Mouse (Mus musculus) G1E (cell line): ENCODE data around the gene Lrrc26. TPM values are rescaled to one million over a fixed set of nuclear protein-coding genes. Genes with fewer than 3 reads are reported as not detected.
"Not testable (repeated sequence)": the region's sequence is repeated elsewhere in the genome, so short reads cannot be mapped to it uniquely, and the experiment has no call there.

Source experiments
- ATAC-seq: 2 replicates; pipeline ENCODE4 v1.8.0; 2016; ENCODE audit warnings: mild to moderate bottlenecking; ENCODE audit not compliant: insufficient number of reproducible peaks, poor library complexity, low FRiP score, severe bottlenecking; ENCODE audit errors: extremely low read depth
- DNase-seq: peaks from one replicate; pipeline ENCODE4 v3.0.0; 2012; ENCODE audit warnings: low spot score
- H3K27me3 ChIP-seq: 2 replicates; pipeline ENCODE4 v1.6.1; 2012; ENCODE audit warnings: mild to moderate bottlenecking, low read length, inconsistent platforms; ENCODE audit not compliant: insufficient read depth
- H3K36me3 ChIP-seq: replicated peaks from 2 replicates; pipeline ENCODE3; 2012; ENCODE audit warnings: mild to moderate bottlenecking, inconsistent platforms
- H3K4me1 ChIP-seq: 2 replicates; pipeline ENCODE4 v1.6.1; 2012; ENCODE audit warnings: low read depth, low read length, inconsistent platforms, mixed read lengths; ENCODE audit not compliant: insufficient read depth
- H3K4me3 ChIP-seq: 2 replicates; pipeline ENCODE4 v1.5.1; 2012; ENCODE audit warnings: low read depth, mild to moderate bottlenecking, inconsistent platforms, low read length, moderate library complexity, mixed read lengths
- H3K9me3 ChIP-seq: replicated peaks from 2 replicates; pipeline ENCODE4 v1.6.1; 2012; ENCODE audit warnings: inconsistent platforms
- CTCF ChIP-seq: IDR thresholded peaks from 2 replicates; pipeline ENCODE4 v1.5.1; 2012; ENCODE audit warnings: low read depth, low read length, inconsistent platforms, mixed read lengths
- GATA1 ChIP-seq: IDR thresholded peaks from 2 replicates; pipeline ENCODE4 v1.6.1; 2012; ENCODE audit warnings: borderline replicate concordance, low read length, inconsistent platforms, mixed read lengths
- GATA2 ChIP-seq: IDR thresholded peaks from 2 replicates; pipeline ENCODE4 v1.6.1; 2012; ENCODE audit warnings: low read depth, low read length, inconsistent platforms, borderline replicate concordance
- POLR2AphosphoS5 ChIP-seq: IDR thresholded peaks from 2 replicates; pipeline ENCODE4 v1.6.1; 2012; ENCODE audit warnings: low read depth, low read length, inconsistent platforms; ENCODE audit not compliant: insufficient replicate concordance
- TAL1 ChIP-seq: conservative IDR thresholded peaks from 2 replicates; pipeline ENCODE4 v1.6.1; 2012; ENCODE audit warnings: low read depth, low read length, inconsistent platforms, mixed read lengths
- polyA plus RNA-seq: library from polyadenylated mRNA; stranded (reverse); fragments of >175 nt; gene quantifications from 2 replicates; pipeline ENCODE4 v1.2.3, GENCODE M21; 2012
- total RNA-seq, 2 experiments: library from RNA; stranded (forward) in 1 of 2; stranded (reverse) in 1 of 2; fragments of 200-1000 nt in 1 of 2; fragments of >200 nt in 1 of 2; fragmentation: Nextera tagmentation in 1 of 2; gene quantifications; 2 replicates each; pipeline ENCODE4 v1.2.3; 2014 to 2017

Lrrc26 gene
- total and polyA plus RNA-seq, 3 experiments, result not detected

GRCm38 (mm10) chr2:25246183-25247072, 43.3 kb upstream of the Lrrc26 start, which contains the start of gene AL732309.1:
AL732309.1 (minus strand) TSS chr2:25246863.
- H3K36me3 ChIP-seq, result peaks cover 84% of the 10 kb centered on the region
- ATAC-seq, result no peak
- no peak within 1 kb of the TSS for H3K4me3 ChIP-seq
- H3K9me3 ChIP-seq, result no peaks in the 10 kb centered on the region
- TF ChIP-seq GATA1, result no peak
- TF ChIP-seq POLR2AphosphoS5, result no peak
- no peak for TF ChIP-seq CTCF
- no peak for TF ChIP-seq GATA2
- no peak for TF ChIP-seq TAL1
- peaks cover 17% of the 10 kb centered on the region for H3K27me3 ChIP-seq
- DNase-seq, result no peak
- H3K4me1 ChIP-seq, result peaks cover 57% of the 10 kb centered on the region

GRCm38 (mm10) chr2:25252331-25252730, 37.4 kb upstream of the Lrrc26 start:
- no peak for ATAC-seq
- Histone ChIP-seq H3K27me3 (no peaks in the 10 kb centered on the region; the same call in 1 of the 2 replicates), H3K4me3 (no peak overlapping the region), H3K4me1 (peaks cover 46% of the 10 kb centered on the region), H3K36me3 (peaks cover 72% of the 10 kb centered on the region), H3K9me3 (no peaks in the 10 kb centered on the region)
- no peak for DNase-seq
- no peak for TF ChIP-seq POLR2AphosphoS5
- peak; percentile 14; the same call in 1 of the 2 replicates for TF ChIP-seq CTCF
- no peak for TF ChIP-seq TAL1

- TF ChIP-seq TAL1, result no peak
- no peak for TF ChIP-seq GATA2
- no peak for TF ChIP-seq GATA1
- no peak for TF ChIP-seq CTCF
- no peak for TF ChIP-seq POLR2AphosphoS5
- peaks cover 50% of the 10 kb centered on the region for H3K36me3 ChIP-seq
- ATAC-seq (peak; percentile 63), DNase-seq (peak; percentile 82)
- peak within 1 kb of the TSS; percentile 98 for H3K4me3 ChIP-seq
- H3K9me3 ChIP-seq, result no peaks in the 10 kb centered on the region
- H3K4me1 ChIP-seq, result peaks cover 48% of the 10 kb centered on the region
- H3K27me3 ChIP-seq, result no peaks in the 10 kb centered on the region
These were observed 34.4 kb upstream of the Lrrc26 start, which contains the start of gene Tmem203 for GRCm38 (mm10) chr2:25255284-25255779. Tmem203 (plus strand) TSS chr2:25255439.

DNA sequence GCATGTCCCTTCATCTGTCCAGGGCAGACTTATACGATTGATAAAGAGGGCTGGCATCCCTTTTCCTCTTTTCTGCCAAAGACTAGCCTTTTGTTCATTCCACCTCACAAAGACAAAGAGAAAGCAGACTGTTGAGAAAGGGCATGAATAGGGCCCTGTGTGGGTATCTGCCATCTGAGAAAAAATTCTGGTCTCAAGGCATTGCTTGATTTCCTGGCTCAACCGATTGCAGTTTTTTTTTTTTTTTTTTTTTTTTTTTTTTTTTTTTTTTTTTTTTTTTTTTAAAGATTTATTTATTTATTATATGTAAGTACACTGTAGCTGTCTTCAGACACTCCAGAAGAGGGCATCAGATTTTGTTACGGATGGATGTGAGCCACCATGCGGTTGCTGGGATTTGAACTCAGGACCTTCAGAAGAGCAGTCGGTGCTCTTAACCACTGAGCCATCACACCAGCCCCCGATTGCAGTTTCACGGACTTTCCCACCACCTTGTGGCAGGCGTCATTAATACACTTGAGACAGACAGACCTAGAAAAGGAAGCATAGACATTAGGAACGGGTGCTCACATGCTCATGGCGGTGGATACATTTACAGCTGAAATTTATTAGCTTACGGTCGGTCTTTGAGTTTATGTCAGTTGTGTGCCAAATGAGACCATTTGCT, 33.1 kb upstream of the Lrrc26 start:
- Histone ChIP-seq H3K4me3 (peak overlapping the region; percentile 98), H3K36me3 (peaks cover 37% of the 10 kb centered on the region), H3K4me1 (peaks cover 44% of the 10 kb centered on the region)
- peak; percentile 33 for DNase-seq
- H3K9me3 ChIP-seq, H3K27me3 ChIP-seq, ATAC-seq: not testable (repeated sequence)

GRCm38 (mm10) chr2:25257250-25257649, 32.5 kb upstream of the Lrrc26 start:
- not testable (repeated sequence) for DNase-seq, H3K27me3 ChIP-seq, H3K9me3 ChIP-seq, H3K4me3 ChIP-seq, ATAC-seq
- peaks cover 48% of the 10 kb centered on the region for H3K4me1 ChIP-seq
- peaks cover 31% of the 10 kb centered on the region for H3K36me3 ChIP-seq

DNA sequence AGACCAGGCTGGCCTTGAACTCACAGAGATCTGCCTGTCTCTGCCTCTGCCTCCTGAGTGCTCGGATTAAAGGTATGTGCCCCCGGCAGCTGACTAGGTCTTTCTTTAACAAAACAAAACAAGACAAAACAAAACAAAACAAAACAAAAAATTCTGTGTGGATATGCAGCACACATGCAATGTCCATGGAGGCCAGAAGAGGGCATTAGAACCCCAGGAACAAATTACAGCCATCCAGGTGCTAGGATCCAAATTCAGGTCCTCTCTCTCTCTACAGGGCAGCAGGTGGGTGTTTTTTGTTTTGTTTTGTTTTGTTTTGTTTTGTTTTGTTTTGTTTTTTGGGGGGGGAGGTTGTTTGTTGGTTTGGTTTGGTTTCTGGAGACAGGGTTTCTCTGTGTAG, 30.8 kb upstream of the Lrrc26 start:
- no peaks in the 10 kb centered on the region for H3K9me3 ChIP-seq
- peaks cover 48% of the 10 kb centered on the region for H3K4me1 ChIP-seq
- ATAC-seq, result no peak
- peaks cover 20% of the 10 kb centered on the region for H3K36me3 ChIP-seq
- DNase-seq, result no peak
- no peaks in the 10 kb centered on the region for H3K27me3 ChIP-seq
- no peak overlapping the region for H3K4me3 ChIP-seq
- no peak for TF ChIP-seq TAL1
- no peak for TF ChIP-seq GATA1
- peak; percentile 46; the same call in 1 of the 2 replicates for TF ChIP-seq CTCF
- TF ChIP-seq POLR2AphosphoS5, result no peak
- no peak for TF ChIP-seq GATA2
